Mouse (Mus musculus): ENCODE measurements around the gene Tfpi. TPM values are rescaled to one million over a fixed set of nuclear protein-coding genes. Genes with fewer than 3 reads are reported as not detected.

Tfpi gene
- polyA plus RNA-seq, 1 experiment from 2014 or later, result 22.8 TPM

DNA sequence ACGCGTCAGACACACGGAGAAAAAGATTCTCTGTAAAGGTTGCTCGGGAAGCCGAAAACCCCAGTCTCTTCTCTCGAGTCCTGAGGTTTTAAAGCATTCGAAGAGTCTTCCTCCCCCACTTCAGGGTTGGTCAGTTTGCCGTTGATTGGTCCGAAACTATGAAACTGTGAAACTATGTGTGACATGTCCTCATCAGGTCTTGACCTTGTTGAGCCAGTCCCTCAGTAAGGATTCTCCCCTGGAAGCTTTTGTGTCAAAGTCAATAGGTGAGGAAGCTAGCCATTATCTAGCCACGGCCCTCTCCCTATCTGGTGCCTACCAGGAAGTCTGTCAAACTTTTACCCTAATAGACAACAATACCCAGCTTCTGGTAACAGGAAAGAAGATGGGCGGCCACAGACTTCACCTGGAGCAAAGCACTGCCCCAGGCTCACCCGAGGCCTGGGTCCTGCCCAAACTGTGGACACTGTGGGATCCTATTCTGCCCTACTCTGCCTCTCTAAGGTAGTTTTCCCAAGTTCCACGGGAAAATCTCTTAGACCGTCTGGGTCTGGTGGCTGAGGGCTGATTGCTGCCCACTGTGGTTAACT, 2.5 kb downstream of the Tfpi start:
- Histone ChIP-seq H3K4me2 (replicated peaks; ENCODE audit: low read depth) (no peak overlapping the region), H3K4me3 (ENCODE audit: low read depth, low read length) (no peak overlapping the region), H3K36me3 (ENCODE audit: control insufficient read depth, insufficient read depth, low read length) (no peaks in the 10 kb centered on the region), H3K27me3 (ENCODE audit: control insufficient read depth, insufficient read depth, low read length) (no peaks in the 10 kb centered on the region), H3K9ac (ENCODE audit: low read length) (no peak overlapping the region), H3K27ac (replicated peaks) (no peak overlapping the region), H3K4me1 (replicated peaks; ENCODE audit: control insufficient read depth, insufficient read depth) (no peaks in the 10 kb centered on the region), H3K9me3 (ENCODE audit: control insufficient read depth, low read length) (no peaks in the 10 kb centered on the region)
- no peak for TF ChIP-seq CTCF (IDR thresholded peaks at IDR 0.05; ENCODE audit: low read depth)
- TF ChIP-seq EP300 (optimal IDR thresholded peaks at IDR 0.05), result no peak
- ATAC-seq (ENCODE audit: low FRiP score, low TSS enrichment), result no peak
- WGBS, result 73% methylated on average over 14 of the region's 14 CpGs
- no peak for DNase-seq (ENCODE audit: low spot score)

DNA sequence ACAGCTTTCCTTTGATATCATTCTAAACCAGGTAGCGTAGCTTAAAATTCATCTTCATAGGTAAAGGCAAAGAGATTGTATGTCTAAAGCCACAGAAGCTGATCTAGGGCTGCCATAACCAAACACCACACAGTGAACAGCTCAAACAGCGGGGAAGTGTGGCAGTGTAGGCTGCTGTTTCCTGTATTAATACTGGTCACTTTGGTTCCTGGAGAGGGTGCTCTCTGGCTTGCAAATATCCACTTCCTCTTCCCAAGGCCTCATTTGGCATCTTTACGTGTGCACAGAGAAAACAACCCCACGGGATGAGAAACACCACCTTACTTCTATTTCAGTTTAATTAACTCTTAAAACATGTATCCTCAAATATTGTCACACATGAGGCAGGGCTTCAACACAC, 9.2 kb downstream of the Tfpi start:
- no peaks in the 10 kb centered on the region for H3K27me3 ChIP-seq (ENCODE audit: control insufficient read depth, insufficient read depth, low read length)
- WGBS, result 80% methylated on average over 4 of the region's 4 CpGs
- ATAC-seq (ENCODE audit: low FRiP score, low TSS enrichment) (no peak), DNase-seq (ENCODE audit: low spot score) (no peak)
- no peaks in the 10 kb centered on the region for H3K9me3 ChIP-seq (ENCODE audit: control insufficient read depth, low read length)
- H3K36me3 ChIP-seq (ENCODE audit: control insufficient read depth, insufficient read depth, low read length), result no peaks in the 10 kb centered on the region
- no peak overlapping the region for H3K27ac ChIP-seq (replicated peaks)
- no peak overlapping the region for H3K9ac ChIP-seq (ENCODE audit: low read length)
- no peaks in the 10 kb centered on the region for H3K4me1 ChIP-seq (replicated peaks; ENCODE audit: control insufficient read depth, insufficient read depth)
- no peak overlapping the region for H3K4me2 ChIP-seq (replicated peaks; ENCODE audit: low read depth)
- H3K4me3 ChIP-seq (ENCODE audit: low read depth, low read length), result no peak overlapping the region
- TF ChIP-seq CTCF (IDR thresholded peaks at IDR 0.05; ENCODE audit: low read depth) (no peak), EP300 (optimal IDR thresholded peaks at IDR 0.05) (no peak)

DNA sequence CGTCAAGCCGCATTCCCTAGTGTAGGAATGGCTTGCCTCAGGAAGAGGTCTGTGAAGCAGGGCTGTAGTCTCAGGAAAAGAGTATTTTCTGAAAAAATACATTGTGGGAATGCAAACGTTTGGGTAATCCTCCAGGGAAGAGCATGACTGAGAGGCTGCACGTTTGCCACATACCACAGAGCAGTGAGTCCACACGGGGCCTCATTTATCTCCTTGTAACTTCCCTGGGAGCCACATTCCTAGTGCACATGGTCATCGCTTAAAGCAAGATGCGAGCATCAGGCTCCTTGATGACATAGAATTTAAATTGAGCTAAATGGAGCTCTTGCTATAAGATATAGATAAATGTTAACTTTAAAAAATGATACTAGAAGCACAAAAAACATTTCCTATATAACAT, 11.6 kb downstream of the Tfpi start:
- no peak overlapping the region for H3K9ac ChIP-seq (ENCODE audit: low read length)
- DNase-seq (ENCODE audit: low spot score) (no peak), ATAC-seq (ENCODE audit: low FRiP score, low TSS enrichment) (no peak)
- no peaks in the 10 kb centered on the region for H3K9me3 ChIP-seq (ENCODE audit: control insufficient read depth, low read length)
- no peak overlapping the region for H3K27ac ChIP-seq (replicated peaks)
- no peaks in the 10 kb centered on the region for H3K4me1 ChIP-seq (replicated peaks; ENCODE audit: control insufficient read depth, insufficient read depth)
- H3K4me2 ChIP-seq (replicated peaks; ENCODE audit: low read depth), result no peak overlapping the region
- no peaks in the 10 kb centered on the region for H3K27me3 ChIP-seq (ENCODE audit: control insufficient read depth, insufficient read depth, low read length)
- 18% methylated on average over 7 of the region's 7 CpGs for WGBS
- H3K36me3 ChIP-seq (ENCODE audit: control insufficient read depth, insufficient read depth, low read length), result no peaks in the 10 kb centered on the region
- no peak for TF ChIP-seq EP300 (optimal IDR thresholded peaks at IDR 0.05)
- no peak for TF ChIP-seq CTCF (IDR thresholded peaks at IDR 0.05; ENCODE audit: low read depth)
- H3K4me3 ChIP-seq (ENCODE audit: low read depth, low read length), result no peak overlapping the region

DNA sequence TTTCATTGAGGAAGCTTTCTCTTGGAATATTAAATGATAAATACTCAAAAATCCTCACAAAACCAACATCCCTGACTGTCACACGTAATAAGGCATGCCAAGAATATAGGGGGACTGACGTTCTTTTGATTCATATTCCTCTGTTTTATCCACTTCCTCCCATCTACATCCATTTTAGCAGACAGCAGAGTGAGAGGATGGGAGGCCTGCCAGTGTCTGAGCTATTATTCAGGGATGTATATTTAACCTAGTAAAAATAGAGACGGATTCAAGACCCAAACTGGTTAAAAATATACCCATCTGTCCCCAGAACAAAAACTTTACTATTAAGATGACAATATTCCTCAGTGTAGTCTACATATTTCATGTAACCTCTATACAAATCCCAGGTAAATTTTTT, 14.2 kb downstream of the Tfpi start:
- H3K9me3 ChIP-seq (ENCODE audit: control insufficient read depth, low read length), result no peaks in the 10 kb centered on the region

DNA sequence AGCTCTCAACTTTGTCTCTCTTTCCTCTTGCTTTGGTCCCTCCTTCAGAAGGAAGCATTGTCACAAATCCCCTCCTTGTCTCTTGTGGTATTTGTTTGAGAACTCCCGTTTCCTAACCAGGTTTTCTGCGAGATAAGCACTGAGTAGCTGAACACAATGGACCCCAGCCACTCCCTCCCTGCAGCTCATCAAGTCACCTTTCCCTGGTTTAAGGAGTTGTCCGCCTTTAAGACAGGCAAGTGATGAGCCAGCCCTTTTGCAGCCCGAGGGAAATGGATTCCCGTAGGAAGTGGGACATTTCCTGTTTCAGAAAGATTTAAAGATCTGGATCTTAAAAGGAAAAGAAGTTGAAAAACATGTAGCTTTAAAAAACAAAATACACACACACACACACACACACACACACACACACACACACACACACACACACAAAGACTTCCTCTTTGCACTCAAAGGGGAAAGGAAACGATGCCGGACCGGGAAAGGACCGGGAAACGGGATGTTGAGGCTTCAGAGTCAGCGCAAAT, 16.9 kb downstream of the Tfpi start:
- Histone ChIP-seq H3K9me3 (ENCODE audit: control insufficient read depth, low read length) (no peaks in the 10 kb centered on the region), H3K36me3 (ENCODE audit: control insufficient read depth, insufficient read depth, low read length) (no peaks in the 10 kb centered on the region), H3K27me3 (ENCODE audit: control insufficient read depth, insufficient read depth, low read length) (no peaks in the 10 kb centered on the region), H3K27ac (replicated peaks) (no peak overlapping the region), H3K4me3 (ENCODE audit: low read depth, low read length) (no peak overlapping the region), H3K9ac (ENCODE audit: low read length) (no peak overlapping the region), H3K4me2 (replicated peaks; ENCODE audit: low read depth) (no peak overlapping the region), H3K4me1 (replicated peaks; ENCODE audit: control insufficient read depth, insufficient read depth) (no peaks in the 10 kb centered on the region)
- no peak for DNase-seq (ENCODE audit: low spot score)
- WGBS, result 46% methylated on average over 11 of the region's 11 CpGs
- ATAC-seq (ENCODE audit: low FRiP score, low TSS enrichment), result no peak
- TF ChIP-seq EP300 (optimal IDR thresholded peaks at IDR 0.05), result no peak
- no peak for TF ChIP-seq CTCF (IDR thresholded peaks at IDR 0.05; ENCODE audit: low read depth)

More for the DNA sequence above, 14.2 kb downstream of the Tfpi start:
- H3K9ac ChIP-seq (ENCODE audit: low read length), result no peak overlapping the region
- H3K27ac ChIP-seq (replicated peaks), result no peak overlapping the region
- ATAC-seq (ENCODE audit: low FRiP score, low TSS enrichment), result no peak
- WGBS, result 76% methylated on average over 3 of the region's 3 CpGs
- TF ChIP-seq EP300 (optimal IDR thresholded peaks at IDR 0.05), result no peak
- no peak for TF ChIP-seq CTCF (IDR thresholded peaks at IDR 0.05; ENCODE audit: low read depth)
- no peak overlapping the region for H3K4me3 ChIP-seq (ENCODE audit: low read depth, low read length)
- no peak for DNase-seq (ENCODE audit: low spot score)
- H3K4me1 ChIP-seq (replicated peaks; ENCODE audit: control insufficient read depth, insufficient read depth), result no peaks in the 10 kb centered on the region
- no peaks in the 10 kb centered on the region for H3K36me3 ChIP-seq (ENCODE audit: control insufficient read depth, insufficient read depth, low read length)
- no peaks in the 10 kb centered on the region for H3K27me3 ChIP-seq (ENCODE audit: control insufficient read depth, insufficient read depth, low read length)
- no peak overlapping the region for H3K4me2 ChIP-seq (replicated peaks; ENCODE audit: low read depth)

DNA sequence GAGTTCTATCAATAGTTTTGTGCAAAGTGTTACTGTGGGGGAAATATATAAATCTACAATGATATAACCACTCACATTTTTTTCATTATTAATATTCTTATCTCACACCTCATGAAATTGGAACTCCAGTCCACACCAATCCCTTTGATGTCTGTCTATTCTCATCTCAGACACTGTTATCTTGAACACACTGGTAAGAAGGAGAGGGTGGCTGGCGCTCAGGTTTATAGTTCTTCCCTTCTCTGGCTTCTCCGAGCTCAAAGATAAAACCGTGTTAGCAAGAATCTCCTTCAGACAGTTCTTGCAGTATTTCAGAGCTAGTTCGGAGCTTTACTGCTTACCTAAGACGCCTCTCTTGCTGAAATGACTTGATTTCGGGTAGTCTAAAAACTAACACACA, 19.4 kb downstream of the Tfpi start:
- Histone ChIP-seq H3K27ac (replicated peaks) (no peak overlapping the region), H3K9me3 (ENCODE audit: control insufficient read depth, low read length) (no peaks in the 10 kb centered on the region), H3K4me2 (replicated peaks; ENCODE audit: low read depth) (no peak overlapping the region), H3K9ac (ENCODE audit: low read length) (no peak overlapping the region), H3K27me3 (ENCODE audit: control insufficient read depth, insufficient read depth, low read length) (no peaks in the 10 kb centered on the region), H3K36me3 (ENCODE audit: control insufficient read depth, insufficient read depth, low read length) (no peaks in the 10 kb centered on the region), H3K4me3 (ENCODE audit: low read depth, low read length) (no peak overlapping the region), H3K4me1 (replicated peaks; ENCODE audit: control insufficient read depth, insufficient read depth) (no peaks in the 10 kb centered on the region)
- TF ChIP-seq CTCF (IDR thresholded peaks at IDR 0.05; ENCODE audit: low read depth) (no peak), EP300 (optimal IDR thresholded peaks at IDR 0.05) (no peak)
- WGBS, result 76% methylated on average over 6 of the region's 6 CpGs
- ATAC-seq (ENCODE audit: low FRiP score, low TSS enrichment) (no peak), DNase-seq (ENCODE audit: low spot score) (no peak)

All from stomach, postnatal 0 days (tissue).